Mouse (Mus musculus): Measurements from ENCODE around the gene Ncoa4. TPM values are rescaled to one million over a fixed set of nuclear protein-coding genes. Genes with fewer than 3 reads are reported as not detected.

Ncoa4 gene
- polyA plus RNA-seq, 1 experiment from 2014 or later = 69.5 TPM

- Histone ChIP-seq H3K27me3 (no peaks in the 10 kb centered on the region), H3K9ac (replicated peaks) (peak overlapping the region; percentile 94; the same call in 1 of the 2 replicates), H3K4me2 (peak overlapping the region; percentile 79), H3K9me3 (no peaks in the 10 kb centered on the region), H3K36me3 (0 out of 2 replicates have a peak, but pooled peaks cover 5% of the 10 kb centered on the region), H3K27ac (no peak overlapping the region), H3K4me3 (replicated peaks) (peak overlapping the region; percentile 79), H3K4me1 (replicated peaks) (peaks cover 31% of the 10 kb centered on the region)
- 87% methylated on average over 12 of the region's 12 CpGs for WGBS
- ATAC-seq (ENCODE audit: insufficient number of reproducible peaks, insufficient read depth, low FRiP score, low TSS enrichment, low read depth) = no peak
These were observed 1.6 kb downstream of the Ncoa4 start for GRCm38 (mm10) chr14:32161090-32161885.

GRCm38 (mm10) chr14:32162231-32162630, 2.6 kb downstream of the Ncoa4 start:
- H3K9ac ChIP-seq (replicated peaks) = no peak overlapping the region
- no peak for ATAC-seq (ENCODE audit: insufficient number of reproducible peaks, insufficient read depth, low FRiP score, low TSS enrichment, low read depth)
- 0 out of 2 replicates have a peak, but pooled peaks cover 5% of the 10 kb centered on the region for H3K36me3 ChIP-seq
- no peaks in the 10 kb centered on the region for H3K9me3 ChIP-seq
- peaks cover 31% of the 10 kb centered on the region for H3K4me1 ChIP-seq (replicated peaks)
- no peak overlapping the region for H3K4me2 ChIP-seq
- no peaks in the 10 kb centered on the region for H3K27me3 ChIP-seq
- H3K4me3 ChIP-seq (replicated peaks) = no peak overlapping the region
- 87% methylated on average over 5 of the region's 5 CpGs for WGBS
- no peak overlapping the region for H3K27ac ChIP-seq

- WGBS = 90% methylated on average over 11 of the region's 11 CpGs
- Histone ChIP-seq H3K27me3 (no peaks in the 10 kb centered on the region), H3K4me3 (replicated peaks) (no peak overlapping the region), H3K27ac (no peak overlapping the region), H3K9me3 (no peaks in the 10 kb centered on the region), H3K4me2 (no peak overlapping the region), H3K36me3 (0 out of 2 replicates have a peak, but pooled peaks cover 5% of the 10 kb centered on the region), H3K9ac (replicated peaks) (no peak overlapping the region), H3K4me1 (replicated peaks) (peaks cover 31% of the 10 kb centered on the region)
- ATAC-seq (ENCODE audit: insufficient number of reproducible peaks, insufficient read depth, low FRiP score, low TSS enrichment, low read depth) = no peak
These were observed 3.7 kb downstream of the Ncoa4 start for GRCm38 (mm10) chr14:32163203-32163888.

GRCm38 (mm10) chr14:32164173-32165051, 4.7 kb downstream of the Ncoa4 start:
- no peak for ATAC-seq (ENCODE audit: insufficient number of reproducible peaks, insufficient read depth, low FRiP score, low TSS enrichment, low read depth)
- H3K9ac ChIP-seq (replicated peaks) = no peak overlapping the region
- peaks cover 26% of the 10 kb centered on the region for H3K4me1 ChIP-seq (replicated peaks)
- no peak overlapping the region for H3K4me3 ChIP-seq (replicated peaks)
- 0 out of 2 replicates have a peak, but pooled peaks cover 5% of the 10 kb centered on the region for H3K36me3 ChIP-seq
- no peaks in the 10 kb centered on the region for H3K27me3 ChIP-seq
- no peaks in the 10 kb centered on the region for H3K9me3 ChIP-seq
- WGBS = 53% methylated on average over 8 of the region's 8 CpGs
- peak overlapping the region; percentile 95 for H3K4me2 ChIP-seq
- no peak overlapping the region for H3K27ac ChIP-seq

GRCm38 (mm10) chr14:32165278-32166061, 5.8 kb downstream of the Ncoa4 start:
- peaks cover 24% of the 10 kb centered on the region for H3K4me1 ChIP-seq (replicated peaks)
- H3K9ac ChIP-seq (replicated peaks) = peak overlapping the region; percentile 64
- H3K36me3 ChIP-seq = 0 out of 2 replicates have a peak, but pooled peaks cover 5% of the 10 kb centered on the region
- H3K4me3 ChIP-seq (replicated peaks) = peak overlapping the region; percentile 51
- WGBS = under 1% methylated on average over 42 of the region's 42 CpGs
- no peaks in the 10 kb centered on the region for H3K27me3 ChIP-seq
- H3K9me3 ChIP-seq = no peaks in the 10 kb centered on the region
- peak; percentile 80 for ATAC-seq (ENCODE audit: insufficient number of reproducible peaks, insufficient read depth, low FRiP score, low TSS enrichment, low read depth)
- peak overlapping the region; percentile 92 for H3K27ac ChIP-seq
- H3K4me2 ChIP-seq = peak overlapping the region; percentile 95

- Histone ChIP-seq H3K9me3 (no peaks in the 10 kb centered on the region), H3K27ac (no peak overlapping the region), H3K27me3 (no peaks in the 10 kb centered on the region), H3K4me1 (replicated peaks) (peaks cover 19% of the 10 kb centered on the region), H3K4me2 (peak overlapping the region; percentile 95), H3K9ac (replicated peaks) (no peak overlapping the region), H3K36me3 (peaks cover 9% of the 10 kb centered on the region; the same call in 1 of the 2 replicates), H3K4me3 (replicated peaks) (peak overlapping the region; percentile 51)
- ATAC-seq (ENCODE audit: insufficient number of reproducible peaks, insufficient read depth, low FRiP score, low TSS enrichment, low read depth) = no peak
- 74% methylated on average over 2 of the region's 2 CpGs for WGBS
These were observed 6.4 kb downstream of the Ncoa4 start for GRCm38 (mm10) chr14:32166062-32166441.

GRCm38 (mm10) chr14:32166840-32167239, 7.2 kb downstream of the Ncoa4 start:
- no peak overlapping the region for H3K4me2 ChIP-seq
- no peak for ATAC-seq (ENCODE audit: insufficient number of reproducible peaks, insufficient read depth, low FRiP score, low TSS enrichment, low read depth)
- 71% methylated on average over 1 of the region's 1 CpGs for WGBS
- no peaks in the 10 kb centered on the region for H3K9me3 ChIP-seq
- H3K9ac ChIP-seq (replicated peaks) = no peak overlapping the region
- no peaks in the 10 kb centered on the region for H3K27me3 ChIP-seq
- no peak overlapping the region for H3K27ac ChIP-seq
- no peak overlapping the region for H3K4me3 ChIP-seq (replicated peaks)
- H3K4me1 ChIP-seq (replicated peaks) = peaks cover 12% of the 10 kb centered on the region
- peaks cover 8% of the 10 kb centered on the region; the same call in 1 of the 2 replicates for H3K36me3 ChIP-seq

GRCm38 (mm10) chr14:32167326-32167725, 7.7 kb downstream of the Ncoa4 start:
- Histone ChIP-seq H3K4me1 (replicated peaks) (peaks cover 12% of the 10 kb centered on the region), H3K27ac (no peak overlapping the region), H3K9me3 (no peaks in the 10 kb centered on the region), H3K27me3 (no peaks in the 10 kb centered on the region), H3K4me3 (replicated peaks) (no peak overlapping the region), H3K36me3 (peaks cover 5% of the 10 kb centered on the region; the same call in 1 of the 2 replicates), H3K9ac (replicated peaks) (no peak overlapping the region), H3K4me2 (no peak overlapping the region; the same call in 1 of the 2 replicates)
- WGBS = 91% methylated on average over 5 of the region's 5 CpGs
- no peak for ATAC-seq (ENCODE audit: insufficient number of reproducible peaks, insufficient read depth, low FRiP score, low TSS enrichment, low read depth)

- Histone ChIP-seq H3K4me2 (no peak overlapping the region), H3K9me3 (no peaks in the 10 kb centered on the region), H3K27ac (no peak overlapping the region), H3K4me1 (replicated peaks) (peaks cover 12% of the 10 kb centered on the region), H3K9ac (replicated peaks) (no peak overlapping the region), H3K27me3 (no peaks in the 10 kb centered on the region), H3K36me3 (peaks cover 19% of the 10 kb centered on the region), H3K4me3 (replicated peaks) (no peak overlapping the region)
- no peak for ATAC-seq (ENCODE audit: insufficient number of reproducible peaks, insufficient read depth, low FRiP score, low TSS enrichment, low read depth)
- WGBS = 83% methylated on average over 3 of the region's 3 CpGs
These were observed 9.1 kb downstream of the Ncoa4 start for GRCm38 (mm10) chr14:32168653-32169231.

- no peak for ATAC-seq (ENCODE audit: insufficient number of reproducible peaks, insufficient read depth, low FRiP score, low TSS enrichment, low read depth)
- no peaks in the 10 kb centered on the region for H3K27me3 ChIP-seq
- no peak overlapping the region for H3K4me2 ChIP-seq
- H3K36me3 ChIP-seq = peaks cover 26% of the 10 kb centered on the region
- H3K9me3 ChIP-seq = no peaks in the 10 kb centered on the region
- peaks cover 7% of the 10 kb centered on the region for H3K4me1 ChIP-seq (replicated peaks)
- no peak overlapping the region for H3K27ac ChIP-seq
- H3K9ac ChIP-seq (replicated peaks) = no peak overlapping the region
- 90% methylated on average over 4 of the region's 4 CpGs for WGBS
- no peak overlapping the region for H3K4me3 ChIP-seq (replicated peaks)
These were observed 10.5 kb downstream of the Ncoa4 start for GRCm38 (mm10) chr14:32170137-32170536.

Measured in limb, embryonic 12.5 days (tissue).